In genomic region chr5:139098991-139099972, GRCm38 (mm10) we compare ENCODE assay signal across 9 mouse cellular contexts. TPM values are rescaled to one million over a fixed set of nuclear protein-coding genes. Genes with fewer than 3 reads are reported as not detected.
A peak's percentile ranks its signal among the peaks of the same experiment; 100 is the strongest.
DNase-seq lines count a peak whose midpoint lies in the region; ATAC-seq and TF ChIP-seq lines count a peak whose summit lies in the region.
"Had no signal": no experiment of that assay in that cellular context is flagged by ENCODE, and none has a peak within 500 bp of the region (broad histone marks: within the 10 kb centered on the region; RNA-seq: fewer than 3 reads in every experiment).

No protein-coding gene starts in this region.

- H3K36me3 ChIP-seq in intestine, embryonic 15.5 days = no peaks in the 10 kb centered on the region
- no peaks in the 10 kb centered on the region; the same call in 1 of the 2 replicates for H3K36me3 ChIP-seq in intestine, postnatal 0 days (ENCODE audit: control insufficient read depth, insufficient read depth)
- no peaks in the 10 kb centered on the region for H3K36me3 ChIP-seq in hindbrain, postnatal 0 days (ENCODE audit: insufficient read depth, low read length)

- TF ChIP-seq POLR2A in olfactory bulb, adult 2 months (IDR thresholded peaks at IDR 0.05; ENCODE audit: insufficient read depth, low read depth, low read length) = no peak

- H3K9ac ChIP-seq in intestine, embryonic 15.5 days = no peak overlapping the region
- no peak overlapping the region for H3K9ac ChIP-seq in intestine, postnatal 0 days (ENCODE audit: low read depth, low read length)
- no peak overlapping the region for H3K9ac ChIP-seq in hindbrain, postnatal 0 days (replicated peaks; ENCODE audit: low read length)

- no peak overlapping the region for H3K4me2 ChIP-seq in intestine, embryonic 15.5 days (replicated peaks)
- H3K4me2 ChIP-seq in intestine, postnatal 0 days (replicated peaks; ENCODE audit: low read depth) = no peak overlapping the region
- no peak overlapping the region for H3K4me2 ChIP-seq in hindbrain, postnatal 0 days (ENCODE audit: low read depth, low read length)

- WGBS in intestine, embryonic 15.5 days = 48% methylated on average over 12 of the region's 12 CpGs
- 49% methylated on average over 12 of the region's 12 CpGs for WGBS in intestine, postnatal 0 days
- WGBS in hindbrain, postnatal 0 days = 32% methylated on average over 12 of the region's 12 CpGs
- WGBS in olfactory bulb, adult 2 months = 35% methylated on average over 12 of the region's 12 CpGs

- no peak overlapping the region for H3K4me3 ChIP-seq in intestine, embryonic 15.5 days (replicated peaks)
- no peak overlapping the region for H3K4me3 ChIP-seq in intestine, postnatal 0 days (ENCODE audit: low read depth, low read length)
- no peak overlapping the region for H3K4me3 ChIP-seq in hindbrain, postnatal 0 days (ENCODE audit: low read length)
- no peak overlapping the region for H3K4me3 ChIP-seq in olfactory bulb, adult 2 months (ENCODE audit: insufficient read depth, low read depth, low read length)
- H3K4me3 ChIP-seq: myocyte had no signal

- peaks cover 13% of the 10 kb centered on the region for H3K4me1 ChIP-seq in intestine, embryonic 15.5 days (replicated peaks)
- H3K4me1 ChIP-seq in intestine, postnatal 0 days (replicated peaks; ENCODE audit: control insufficient read depth, insufficient read depth, low read length) = no peaks in the 10 kb centered on the region
- peaks cover 13% of the 10 kb centered on the region; the same call in 1 of the 2 replicates for H3K4me1 ChIP-seq in hindbrain, postnatal 0 days (ENCODE audit: insufficient read depth, low read length)
- H3K4me1 ChIP-seq in olfactory bulb, adult 2 months (ENCODE audit: control insufficient read depth, insufficient read depth, low read length) = peaks cover 21% of the 10 kb centered on the region

- DNase-seq in MN1 (ENCODE audit: low spot score) = peak; percentile 85
- DNase-seq in hindbrain, postnatal 0 days (ENCODE audit: low spot score) = peak; percentile 66
- DNase-seq in yolk sac, embryonic 10.5 days (ENCODE audit: low spot score) = no peak
- DNase-seq in kidney, adult 11 months = no peak

- TF ChIP-seq CTCF in intestine, postnatal 0 days (IDR thresholded peaks at IDR 0.05; ENCODE audit: low read depth) = no peak
- TF ChIP-seq CTCF in hindbrain, postnatal 0 days (IDR thresholded peaks at IDR 0.05; ENCODE audit: low read depth) = no peak
- TF ChIP-seq CTCF in olfactory bulb, adult 2 months (IDR thresholded peaks at IDR 0.05; ENCODE audit: insufficient read depth, low read depth, low read length) = no peak

- no peaks in the 10 kb centered on the region for H3K27me3 ChIP-seq in intestine, embryonic 15.5 days (replicated peaks)
- H3K27me3 ChIP-seq in intestine, postnatal 0 days (replicated peaks; ENCODE audit: control insufficient read depth, insufficient read depth, low read length) = no peaks in the 10 kb centered on the region
- no peaks in the 10 kb centered on the region for H3K27me3 ChIP-seq in hindbrain, postnatal 0 days (ENCODE audit: insufficient read depth, low read length)

- H3K27ac ChIP-seq in intestine, embryonic 15.5 days = no peak overlapping the region
- no peak overlapping the region for H3K27ac ChIP-seq in intestine, postnatal 0 days (ENCODE audit: low read depth, low read length)
- peak overlapping the region; percentile 48 for H3K27ac ChIP-seq in hindbrain, postnatal 0 days
- H3K27ac ChIP-seq in olfactory bulb, adult 2 months (ENCODE audit: insufficient read depth, low read depth, low read length) = peak overlapping the region; percentile 1

- ATAC-seq in intestine, embryonic 15.5 days = peak; percentile 8; the same call in 1 of the 2 replicates
- no peak for ATAC-seq in intestine, postnatal 0 days
- peak; percentile 67 for ATAC-seq in common myeloid progenitor, adult 5-6 weeks (replicated peaks; ENCODE audit: low read depth, poor library complexity, severe bottlenecking)
- ATAC-seq in hindbrain, postnatal 0 days = peak; percentile 58

- H3K9me3 ChIP-seq in intestine, embryonic 15.5 days = no peaks in the 10 kb centered on the region
- no peaks in the 10 kb centered on the region for H3K9me3 ChIP-seq in intestine, postnatal 0 days (ENCODE audit: control insufficient read depth)
- no peaks in the 10 kb centered on the region for H3K9me3 ChIP-seq in hindbrain, postnatal 0 days (ENCODE audit: low read length)

RNA-seq across cellular contexts. Expression of gene Prkar1b, which starts 50.5 kb away (rescaled TPM):
- polyA plus RNA-seq in intestine, embryonic 15.5 days (2015; fragmentation: Nextera tagmentation; extraction: Ambion mirVana) = 25.3 and 26.1 TPM in 2 replicates
- polyA plus RNA-seq in intestine, postnatal 0 days (2015; fragmentation: Nextera tagmentation; extraction: Ambion mirVana) = 10.0 and 10.9 TPM in 2 replicates
- not detected in 2 replicates for total RNA-seq in common myeloid progenitor, adult 5-6 weeks (2017)
- 264 and 274 TPM in 2 replicates for total RNA-seq in hindbrain, postnatal 0 days (2014; rRNA removed)
- polyA plus RNA-seq in hindbrain, postnatal 0 days (2015; fragmentation: Nextera tagmentation; extraction: Ambion mirVana) = 297 and 322 TPM in 2 replicates
- polyA plus RNA-seq in olfactory bulb, adult 2 months (2012; ENCODE audit: insufficient read depth, insufficient read length, low replicate concordance, missing spikeins) = not detected in 2 replicates

RNA-seq across cellular contexts. Expression of gene Dnaaf5, which starts 50.7 kb away (rescaled TPM):
- polyA plus RNA-seq in intestine, embryonic 15.5 days (2015; fragmentation: Nextera tagmentation; extraction: Ambion mirVana) = 7.0 and 7.5 TPM in 2 replicates
- 2.5 and 2.9 TPM in 2 replicates for polyA plus RNA-seq in intestine, postnatal 0 days (2015; fragmentation: Nextera tagmentation; extraction: Ambion mirVana)
- total RNA-seq in common myeloid progenitor, adult 5-6 weeks (2017) = 9.7 and 11.9 TPM in 2 replicates
- 12.8 and 16.3 TPM in 2 replicates for total RNA-seq in hindbrain, postnatal 0 days (2014; rRNA removed)
- polyA plus RNA-seq in hindbrain, postnatal 0 days (2015; fragmentation: Nextera tagmentation; extraction: Ambion mirVana) = 1.8 and 2.2 TPM in 2 replicates
- polyA plus RNA-seq in olfactory bulb, adult 2 months (2012; ENCODE audit: insufficient read depth, insufficient read length, low replicate concordance, missing spikeins) = not detected in 2 replicates

Comparison
In these comparisons a context has a peak if more than half of its experiments do, and no peak if none do; other contexts are left out.
1. H3K27ac ChIP-seq: peak in hindbrain, postnatal 0 days (single experiment) and olfactory bulb, adult 2 months (single experiment); none in intestine, embryonic 15.5 days (single experiment) and intestine, postnatal 0 days (single experiment).
2. DNase-seq: peak in MN1 (single experiment) and hindbrain, postnatal 0 days (single experiment); none in yolk sac, embryonic 10.5 days (single experiment) and kidney, adult 11 months (single experiment).